29 mouse cellular contexts compared by ENCODE assay signal in the genomic region with DNA sequence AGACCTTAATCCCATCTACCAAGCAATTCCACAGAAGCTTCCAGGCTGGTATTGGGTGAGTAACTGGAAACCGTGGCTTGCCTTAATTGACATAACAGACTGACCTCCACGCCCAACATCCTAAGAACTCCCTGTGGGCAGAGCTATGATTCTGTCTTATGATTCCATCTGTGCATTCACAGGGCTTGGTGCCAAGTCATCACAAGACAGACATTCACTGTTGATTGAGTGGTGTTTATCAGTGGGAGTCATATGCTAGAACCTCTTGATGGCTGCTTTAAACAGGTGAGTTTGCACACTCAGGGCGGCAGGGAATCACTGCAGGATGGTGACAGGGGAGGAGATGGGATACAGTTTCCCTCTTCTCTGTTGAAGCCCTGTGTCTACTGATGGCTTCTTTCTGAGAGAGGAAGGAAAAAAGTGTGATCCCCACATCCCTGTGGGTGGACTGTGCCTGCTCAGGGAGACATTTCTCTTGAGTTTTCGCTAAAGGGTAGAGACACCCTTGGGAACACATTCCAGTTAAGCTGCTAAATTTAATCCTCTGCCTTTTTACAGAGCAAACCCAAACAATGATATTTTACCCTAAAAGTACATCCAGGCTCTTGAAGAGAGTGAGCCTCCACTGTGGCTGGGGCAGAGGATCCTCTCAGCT. TPM values are rescaled to one million over a fixed set of nuclear protein-coding genes. Genes with fewer than 3 reads are reported as not detected.
DNase-seq lines count a peak whose midpoint lies in the region; TF ChIP-seq lines count a peak whose summit lies in the region.
"Had no signal": no experiment of that assay in that cellular context is flagged by ENCODE, and none has a peak within 500 bp of the region (broad histone marks: within the 10 kb centered on the region; RNA-seq: fewer than 3 reads in every experiment).

No protein-coding gene starts in this region.

- intact Hi-C loops in left cerebral cortex, adult 2 months (cut with DNase I), result no loop called here
- intact Hi-C loops in left cerebral cortex, postnatal 10 days (cut with DNase I), result no loop called here
- intact Hi-C loops in gastrocnemius, postnatal 14 days (cut with DNase I; ENCODE audit: low total_unique reads), result no loop called here

- H3K36me3 ChIP-seq in hindbrain, embryonic 10.5 days, result no peaks in the 10 kb centered on the region
- H3K36me3 ChIP-seq: embryonic facial prominence, embryonic 13.5 days; forebrain, embryonic 10.5 days; forebrain, embryonic 15.5 days; heart, embryonic 13.5 days; hindbrain, embryonic 12.5 days; intestine, embryonic 15.5 days; limb, embryonic 12.5 days; liver, embryonic 15.5 days; midbrain, embryonic 10.5 days had no signal

- H3K4me3 ChIP-seq in left cerebral cortex, adult 2 months, result no peak overlapping the region
- no peak overlapping the region for H3K4me3 ChIP-seq in hindbrain, embryonic 10.5 days
- H3K4me3 ChIP-seq: embryonic facial prominence, embryonic 13.5 days; forebrain, embryonic 10.5 days; forebrain, embryonic 15.5 days; gastrocnemius, adult 2 months; heart, embryonic 13.5 days; hindbrain, embryonic 12.5 days; intestine, embryonic 15.5 days; limb, embryonic 12.5 days; liver, embryonic 15.5 days; midbrain, embryonic 10.5 days had no signal

- DNase-seq in left cerebral cortex, adult 2 months (ENCODE audit: extremely low spot score in 1 of 2, low spot score in 2 of 2), result peak in 1 of 2 experiments; percentile 23
- no peak for DNase-seq in left cerebral cortex, postnatal 10 days (ENCODE audit: extremely low spot score in 1 of 2, low spot score in 2 of 2)
- DNase-seq in brain, adult 2 months (ENCODE audit: low read depth, low spot score), result peak; percentile 77
- DNase-seq in left cerebral cortex, adult 8-10 months (ENCODE audit: low spot score in 2 of 2), result peak; percentile 18 to 36
- no peak for DNase-seq in hindbrain, embryonic 10.5 days (ENCODE audit: low spot score)
- DNase-seq in gastrocnemius, postnatal 14 days, result no peak
- DNase-seq: adrenal gland, postnatal 14 days; cerebellum, adult 11-12 months; cerebellum, adult 9-11 months; gastrocnemius, adult 2 months; heart, postnatal 10 days; kidney, adult 8-10 months; kidney, postnatal 10 days; layer of hippocampus, postnatal 36 days; lung, embryonic 14.5 days had no signal

- peak overlapping the region; percentile 67 for H3K27ac ChIP-seq in left cerebral cortex, adult 2 months
- H3K27ac ChIP-seq in hindbrain, embryonic 10.5 days, result no peak overlapping the region
- H3K27ac ChIP-seq: embryonic facial prominence, embryonic 13.5 days; forebrain, embryonic 10.5 days; forebrain, embryonic 15.5 days; gastrocnemius, adult 2 months; heart, embryonic 13.5 days; hindbrain, embryonic 12.5 days; hindbrain, postnatal 0 days; intestine, embryonic 15.5 days; limb, embryonic 12.5 days; liver, embryonic 15.5 days; midbrain, embryonic 10.5 days had no signal

- H3K4me1 ChIP-seq in hindbrain, embryonic 10.5 days (replicated peaks), result no peaks in the 10 kb centered on the region
- H3K4me1 ChIP-seq: embryonic facial prominence, embryonic 13.5 days; forebrain, embryonic 10.5 days; forebrain, embryonic 15.5 days; heart, embryonic 13.5 days; hindbrain, embryonic 12.5 days; intestine, embryonic 15.5 days; limb, embryonic 12.5 days; liver, embryonic 15.5 days; midbrain, embryonic 10.5 days had no signal

- no peak for TF ChIP-seq CTCF in left cerebral cortex, adult 2 months (IDR thresholded peaks at IDR 0.05)

- no peaks in the 10 kb centered on the region for H3K27me3 ChIP-seq in hindbrain, embryonic 10.5 days (ENCODE audit: insufficient read depth, poor library complexity, severe bottlenecking)
- H3K27me3 ChIP-seq: embryonic facial prominence, embryonic 13.5 days; forebrain, embryonic 15.5 days; hindbrain, embryonic 12.5 days; intestine, embryonic 15.5 days; limb, embryonic 12.5 days; liver, embryonic 15.5 days had no signal

- WGBS in hindbrain, embryonic 10.5 days, result 89% methylated on average over 4 of the region's 4 CpGs

- H3K9me3 ChIP-seq in hindbrain, embryonic 10.5 days, result no peaks in the 10 kb centered on the region
- H3K9me3 ChIP-seq: embryonic facial prominence, embryonic 13.5 days; forebrain, embryonic 10.5 days; forebrain, embryonic 15.5 days; heart, embryonic 13.5 days; hindbrain, embryonic 12.5 days; intestine, embryonic 15.5 days; limb, embryonic 12.5 days; liver, embryonic 15.5 days; midbrain, embryonic 10.5 days had no signal

RNA-seq across cellular contexts. Expression of gene Tnr, which starts 23.6 kb away (rescaled TPM):
- 100 to 1,000 TPM; 138 to 146 TPM for total RNA-seq in left cerebral cortex, adult 2 months (2021)
- 100 to 1,000 TPM; 112 TPM for total RNA-seq in left cerebral cortex, postnatal 10 days (2021)
- 100 to 1,000 TPM; 102 to 128 (median 106) TPM for total RNA-seq in left cerebral cortex, adult 8-10 months (2022)
- 0.10 and 0.20 TPM in 2 replicates for polyA plus RNA-seq in hindbrain, embryonic 10.5 days (2016; fragmentation: Nextera tagmentation; extraction: Ambion mirVana)
- under 1 TPM in 1 of 2 experiments, not detected in 1; 0.04 TPM for total RNA-seq in gastrocnemius, postnatal 14 days (2021)
- total RNA-seq: CH12.LX; ES-E14; gastrocnemius, adult 2 months; liver, adult 2 months; megakaryocyte progenitor cell, adult 5-6 weeks had no signal
- polyA plus RNA-seq: heart, embryonic 13.5 days; limb, embryonic 12.5 days; liver, adult 2 months; lung, embryonic 14.5 days had no signal

Comparison
In these comparisons a context has a peak if more than half of its experiments do, and no peak if none do; other contexts are left out.
1. DNase-seq: peak in brain, adult 2 months (single experiment) and left cerebral cortex, adult 8-10 months (2 of 2); none in left cerebral cortex, postnatal 10 days (0 of 2), hindbrain, embryonic 10.5 days (single experiment) and gastrocnemius, postnatal 14 days (single experiment).
2. RNA of gene Tnr, which starts 23.6 kb away (total RNA-seq): 138 to 146 TPM in left cerebral cortex, adult 2 months, 112 TPM in left cerebral cortex, postnatal 10 days and 102 to 128 TPM in left cerebral cortex, adult 8-10 months; 0.04 TPM in gastrocnemius, postnatal 14 days; every median in the first group is over 10 times any median in the second.